Mouse (Mus musculus) forebrain, embryonic 14.5 days (tissue): ENCODE results near the gene Fgf15. TPM values are rescaled to one million over a fixed set of nuclear protein-coding genes. Genes with fewer than 3 reads are reported as not detected.

Experiments
- ATAC-seq: fragments of 200-750 bp; cut with Nextera tagmentation; 2 replicates; pipeline ENCODE4 v1.8.0; 2017; ENCODE audit warnings: mild to moderate bottlenecking, moderate library complexity
- DNase-seq: peaks from one replicate; pipeline ENCODE4 v3.0.0-alpha.2; 2015; ENCODE audit warnings: low spot score
- H3K27ac ChIP-seq: fragments of 300-500 bp; sonication (generic); 2 replicates; pipeline ENCODE4 v1.5.1; 2014; ENCODE audit warnings: low read depth, mild to moderate bottlenecking, control low read depth, low read length, moderate library complexity
- H3K27me3 ChIP-seq: fragments of 300-500 bp; sonication (generic); replicated peaks from 2 replicates; pipeline ENCODE4 v1.6.1; 2014; ENCODE audit warnings: low read length, control low read depth, mixed read lengths; ENCODE audit not compliant: control insufficient read depth, insufficient read depth
- H3K36me3 ChIP-seq: fragments of 300-500 bp; sonication (generic); 2 replicates; pipeline ENCODE4 v1.6.1; 2014; ENCODE audit warnings: low read length, control low read depth; ENCODE audit not compliant: control insufficient read depth, insufficient read depth
- H3K4me1 ChIP-seq: fragments of 300-500 bp; sonication (generic); 2 replicates; pipeline ENCODE4 v1.6.1; 2014; ENCODE audit warnings: antibody characterized with exemption, low read length, control low read depth; ENCODE audit not compliant: control insufficient read depth, insufficient read depth
- H3K4me2 ChIP-seq: fragments of 300-500 bp; sonication (generic); 2 replicates; pipeline ENCODE4 v1.6.1; 2014; ENCODE audit warnings: mild to moderate bottlenecking, control low read depth, low read length
- H3K4me3 ChIP-seq: fragments of 300-500 bp; sonication (generic); 2 replicates; pipeline ENCODE4 v1.5.1; 2014; ENCODE audit warnings: low read depth, low read length, control low read depth
- H3K9ac ChIP-seq: fragments of 300-500 bp; sonication (generic); 2 replicates; pipeline ENCODE4 v1.6.1; 2014; ENCODE audit warnings: mild to moderate bottlenecking, low read length, control low read depth, moderate library complexity
- H3K9me3 ChIP-seq: fragments of 300-500 bp; sonication (generic); replicated peaks from 2 replicates; pipeline ENCODE4 v1.6.1; 2016; ENCODE audit warnings: low read length, control low read depth, mixed read lengths; ENCODE audit not compliant: control insufficient read depth
- WGBS: fragments of 180-500 bp; shearing (Covaris S2); extraction: QIAGEN DNeasy Blood & Tissue Kit; methylation state at CpG from one replicate; pipeline ENCODE4 v1.1.7; 2014; 5-methylcytosine and 5-hydroxymethylcytosine counted together
- polyA plus RNA-seq: library from polyadenylated mRNA; unstranded; fragments of >200 nt; fragmentation: Nextera tagmentation; extraction: Ambion mirVana; gene quantifications from 2 replicates; pipeline ENCODE4 v1.2.1, GENCODE M21; 2014

The Fgf15 gene
- polyA plus RNA-seq, 1 experiment from 2014 or later = 36.3 TPM

DNA sequence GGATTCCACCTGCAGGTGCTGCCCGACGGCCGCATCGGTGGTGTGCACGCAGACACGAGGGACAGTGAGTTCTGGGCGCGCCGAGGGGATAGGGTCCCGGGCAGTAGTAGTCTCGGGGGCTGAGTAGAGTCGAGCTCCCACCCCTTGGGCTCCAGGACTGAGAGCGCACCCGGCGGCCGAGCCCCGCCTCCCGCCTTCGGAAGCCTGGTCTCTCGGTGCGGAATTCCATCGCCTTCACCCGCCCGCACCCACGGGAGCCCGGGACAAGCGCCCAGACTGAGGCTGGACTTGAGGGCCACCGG is 34.6 kb upstream of the Fgf15 start:
- Histone ChIP-seq H3K27ac (no peak overlapping the region), H3K36me3 (no peaks in the 10 kb centered on the region), H3K4me2 (peak overlapping the region; percentile 33), H3K9me3 (no peaks in the 10 kb centered on the region), H3K27me3 (peaks cover 71% of the 10 kb centered on the region), H3K4me1 (peaks cover 6% of the 10 kb centered on the region; the same call in 1 of the 2 replicates), H3K4me3 (peak overlapping the region; percentile 17), H3K9ac (no peak overlapping the region)
- no peak for DNase-seq
- no peak for ATAC-seq
- under 1% methylated on average over 28 of the region's 28 CpGs for WGBS

- Histone ChIP-seq H3K27me3 (peaks cover 71% of the 10 kb centered on the region), H3K4me3 (no peak overlapping the region), H3K36me3 (no peaks in the 10 kb centered on the region), H3K4me1 (peaks cover 6% of the 10 kb centered on the region; the same call in 1 of the 2 replicates), H3K9me3 (no peaks in the 10 kb centered on the region), H3K9ac (no peak overlapping the region), H3K27ac (no peak overlapping the region), H3K4me2 (peak overlapping the region; percentile 33; the same call in 1 of the 2 replicates)
- ATAC-seq (no peak), DNase-seq (no peak)
- WGBS = under 1% methylated on average over 15 of the region's 15 CpGs
Observed at GRCm38 (mm10) chr7:144862126-144862525, 34.2 kb upstream of the Fgf15 start.

DNA sequence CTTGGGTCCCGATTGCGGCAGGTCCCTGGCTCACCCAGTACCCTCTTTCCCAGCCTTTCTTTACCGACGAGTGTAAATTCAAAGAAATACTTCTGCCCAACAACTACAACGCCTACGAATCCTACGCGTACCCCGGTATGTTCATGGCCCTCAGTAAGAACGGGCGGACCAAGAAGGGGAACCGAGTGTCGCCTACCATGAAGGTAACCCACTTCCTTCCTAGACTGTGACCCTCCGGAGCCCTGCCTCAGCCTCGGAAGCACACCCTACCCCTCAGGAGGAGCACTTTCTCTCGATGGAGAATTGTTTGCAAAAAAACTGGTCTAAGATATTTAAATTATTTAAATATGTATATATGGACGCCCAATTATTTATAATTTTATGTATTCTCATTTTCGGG is 33.6 kb upstream of the Fgf15 start:
- no peak for DNase-seq
- H3K36me3 ChIP-seq = no peaks in the 10 kb centered on the region

DNA sequence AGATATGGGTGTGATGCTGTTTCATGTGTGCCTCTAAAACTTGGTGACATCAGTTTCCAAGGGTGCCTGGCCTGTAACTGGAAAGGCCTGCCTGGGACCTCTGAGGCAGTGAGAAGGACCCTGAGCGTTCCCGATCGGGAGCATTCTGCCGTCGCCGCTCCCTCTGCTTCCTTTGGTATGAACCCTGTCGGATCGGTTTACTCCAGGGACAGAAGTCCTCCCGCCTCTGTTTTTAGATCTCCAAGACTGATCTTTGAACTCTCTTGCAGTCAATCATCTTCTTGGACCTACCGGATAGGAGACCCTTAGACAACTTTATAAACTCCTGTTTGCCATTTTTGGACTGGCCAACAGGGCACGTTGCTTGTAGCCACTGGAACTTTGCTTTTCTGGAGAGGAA is 33.1 kb upstream of the Fgf15 start:
- H3K4me2 ChIP-seq = no peak overlapping the region
- H3K9ac ChIP-seq = no peak overlapping the region
- H3K4me3 ChIP-seq = no peak overlapping the region
- H3K36me3 ChIP-seq = no peaks in the 10 kb centered on the region
- H3K4me1 ChIP-seq = peaks cover 6% of the 10 kb centered on the region; the same call in 1 of the 2 replicates
- DNase-seq (no peak), ATAC-seq (no peak)
- H3K27me3 ChIP-seq = peaks cover 71% of the 10 kb centered on the region
- 2% methylated on average over 11 of the region's 11 CpGs for WGBS
- H3K27ac ChIP-seq = no peak overlapping the region
- no peaks in the 10 kb centered on the region for H3K9me3 ChIP-seq

More for the DNA sequence above, 33.6 kb upstream of the Fgf15 start:
- WGBS = 2% methylated on average over 18 of the region's 18 CpGs
- Histone ChIP-seq H3K4me2 (no peak overlapping the region), H3K27me3 (peaks cover 71% of the 10 kb centered on the region), H3K9ac (no peak overlapping the region), H3K9me3 (no peaks in the 10 kb centered on the region), H3K4me1 (peaks cover 6% of the 10 kb centered on the region; the same call in 1 of the 2 replicates), H3K27ac (no peak overlapping the region), H3K4me3 (no peak overlapping the region)
- no peak for ATAC-seq

- H3K4me3 ChIP-seq = no peak overlapping the region
- H3K27ac ChIP-seq = no peak overlapping the region
- no peaks in the 10 kb centered on the region for H3K36me3 ChIP-seq
- DNase-seq (no peak), ATAC-seq (no peak)
- H3K4me2 ChIP-seq = no peak overlapping the region
- H3K4me1 ChIP-seq = peaks cover 6% of the 10 kb centered on the region; the same call in 1 of the 2 replicates
- peaks cover 67% of the 10 kb centered on the region for H3K27me3 ChIP-seq
- H3K9ac ChIP-seq = no peak overlapping the region
- H3K9me3 ChIP-seq = no peaks in the 10 kb centered on the region
- WGBS = 32% methylated on average over 3 of the region's 3 CpGs
Observed at GRCm38 (mm10) chr7:144864160-144864670, 32.1 kb upstream of the Fgf15 start.

GRCm38 (mm10) chr7:144867161-144867560 is 29.2 kb upstream of the Fgf15 start:
- no peak overlapping the region for H3K27ac ChIP-seq
- H3K4me2 ChIP-seq = no peak overlapping the region
- peaks cover 37% of the 10 kb centered on the region for H3K27me3 ChIP-seq
- no peaks in the 10 kb centered on the region for H3K4me1 ChIP-seq
- 69% methylated on average over 4 of the region's 4 CpGs for WGBS
- no peak for ATAC-seq
- no peaks in the 10 kb centered on the region for H3K9me3 ChIP-seq
- H3K9ac ChIP-seq = no peak overlapping the region
- H3K36me3 ChIP-seq = no peaks in the 10 kb centered on the region
- H3K4me3 ChIP-seq = no peak overlapping the region
- DNase-seq = no peak

GRCm38 (mm10) chr7:144867602-144868001 is 28.7 kb upstream of the Fgf15 start:
- peaks cover 34% of the 10 kb centered on the region for H3K27me3 ChIP-seq
- H3K27ac ChIP-seq = no peak overlapping the region
- 81% methylated on average over 8 of the region's 8 CpGs for WGBS
- no peaks in the 10 kb centered on the region for H3K4me1 ChIP-seq
- DNase-seq (no peak), ATAC-seq (no peak)
- no peak overlapping the region for H3K4me3 ChIP-seq
- no peaks in the 10 kb centered on the region for H3K9me3 ChIP-seq
- H3K9ac ChIP-seq = no peak overlapping the region
- H3K36me3 ChIP-seq = no peaks in the 10 kb centered on the region
- H3K4me2 ChIP-seq = no peak overlapping the region

GRCm38 (mm10) chr7:144872420-144872819 is 23.9 kb upstream of the Fgf15 start:
- H3K4me1 ChIP-seq = peaks cover 2% of the 10 kb centered on the region; the same call in 1 of the 2 replicates
- no peak overlapping the region for H3K9ac ChIP-seq

DNA sequence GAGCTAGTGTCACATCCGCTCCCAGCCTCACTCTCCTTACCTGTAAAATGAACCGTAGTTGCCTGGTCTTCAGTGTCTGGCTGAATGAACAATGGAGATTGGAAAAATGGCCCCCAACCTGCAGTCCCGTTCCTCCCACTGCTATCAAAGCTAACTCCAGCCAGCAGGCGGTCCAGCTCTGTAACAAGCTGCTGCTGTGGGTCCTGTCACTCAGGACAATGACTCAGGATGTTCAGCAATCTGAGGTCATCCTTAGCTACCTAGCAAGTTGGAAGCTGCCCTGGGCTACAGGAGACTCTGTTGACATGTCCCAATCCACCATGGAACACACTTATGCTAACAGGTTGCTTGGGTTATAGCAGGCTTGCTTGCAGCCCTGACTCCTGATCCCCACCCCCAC is 23.2 kb upstream of the Fgf15 start:
- Histone ChIP-seq H3K27ac (no peak overlapping the region), H3K4me1 (peaks cover 2% of the 10 kb centered on the region; the same call in 1 of the 2 replicates), H3K36me3 (no peaks in the 10 kb centered on the region), H3K4me3 (no peak overlapping the region), H3K9ac (no peak overlapping the region), H3K9me3 (no peaks in the 10 kb centered on the region), H3K27me3 (no peaks in the 10 kb centered on the region), H3K4me2 (no peak overlapping the region)
- ATAC-seq (no peak), DNase-seq (no peak)
- 65% methylated on average over 4 of the region's 4 CpGs for WGBS

More at GRCm38 (mm10) chr7:144872420-144872819, 23.9 kb upstream of the Fgf15 start:
- no peak for ATAC-seq
- 66% methylated on average over 4 of the region's 4 CpGs for WGBS
- Histone ChIP-seq H3K27ac (no peak overlapping the region), H3K4me3 (no peak overlapping the region), H3K4me2 (no peak overlapping the region), H3K9me3 (no peaks in the 10 kb centered on the region), H3K27me3 (no peaks in the 10 kb centered on the region), H3K36me3 (no peaks in the 10 kb centered on the region)
- no peak for DNase-seq
